Mouse (Mus musculus) cerebellum, adult 18-20 months (tissue): ENCODE measurements at regions not wholly inside any gene's neighbourhood (a gene's known extent, or its start where the extent isn't known, plus 50 kb on each side); places are given as distances from the start of the nearest gene placed in this dataset.

ENCODE experiments used
- DNase-seq, 2 experiments: peaks; one replicate each; pipeline ENCODE4 v3.0.0; 2021

- no peak for DNase-seq
Observed at GRCm38 (mm10) chr2:148175251-148175927, 128.6 kb upstream of the Foxa2 start.

GRCm38 (mm10) chr2:148180245-148180644 is 133.5 kb upstream of the Foxa2 start:
- no peak for DNase-seq

GRCm38 (mm10) chr2:148181518-148181917 is 134.7 kb upstream of the Foxa2 start:
- DNase-seq, result no peak

- DNase-seq, result no peak
Observed at GRCm38 (mm10) chr2:148182492-148183052, 135.8 kb upstream of the Foxa2 start.

GRCm38 (mm10) chr2:148184801-148185212 is 138.0 kb upstream of the Foxa2 start:
- no peak for DNase-seq

GRCm38 (mm10) chr2:148186363-148186991 is 139.7 kb upstream of the Foxa2 start:
- DNase-seq, result no peak

- DNase-seq, result no peak
Observed at GRCm38 (mm10) chr2:148188865-148189264, 142.1 kb upstream of the Foxa2 start.

- DNase-seq, result no peak
Observed at GRCm38 (mm10) chr2:148189287-148189686, 142.5 kb upstream of the Foxa2 start.

- DNase-seq, result no peak
Observed at GRCm38 (mm10) chr2:148192946-148193345, 146.2 kb upstream of the Foxa2 start.

- no peak for DNase-seq
Observed at GRCm38 (mm10) chr2:148197375-148198015, 150.7 kb upstream of the Foxa2 start.

- no peak for DNase-seq
Observed at GRCm38 (mm10) chr2:148206633-148207032, 159.9 kb upstream of the Foxa2 start.

- DNase-seq, result no peak
Observed at GRCm38 (mm10) chr2:148210813-148211212, 164.0 kb upstream of the Foxa2 start.

GRCm38 (mm10) chr2:148217136-148217535 is 170.4 kb upstream of the Foxa2 start:
- no peak for DNase-seq

GRCm38 (mm10) chr2:148233691-148234300 is 161.3 kb upstream of the Sstr4 start:
- DNase-seq, result no peak

- no peak for DNase-seq
Observed at GRCm38 (mm10) chr2:148237121-148237520, 158.0 kb upstream of the Sstr4 start.

GRCm38 (mm10) chr2:148239046-148239445 is 156.1 kb upstream of the Sstr4 start:
- no peak for DNase-seq

- DNase-seq, result no peak
Observed at GRCm38 (mm10) chr2:148242242-148242641, 152.9 kb upstream of the Sstr4 start.

- DNase-seq, result no peak
Observed at GRCm38 (mm10) chr2:148245575-148245974, 149.6 kb upstream of the Sstr4 start.

- DNase-seq, result no peak
Observed at GRCm38 (mm10) chr2:148250902-148251301, 144.2 kb upstream of the Sstr4 start.

GRCm38 (mm10) chr2:148255662-148256061 is 139.5 kb upstream of the Sstr4 start:
- no peak for DNase-seq

- DNase-seq, result no peak
Observed at GRCm38 (mm10) chr2:148264111-148264730, 130.9 kb upstream of the Sstr4 start.

GRCm38 (mm10) chr2:148279200-148279599 is 115.9 kb upstream of the Sstr4 start:
- no peak for DNase-seq

GRCm38 (mm10) chr2:148290326-148290725 is 104.8 kb upstream of the Sstr4 start:
- DNase-seq, result no peak
